Mouse (Mus musculus) forelimb bud, embryonic 11.5 days (tissue): ENCODE measurements around the gene Zfp366.

ENCODE experiments used
- DNase-seq: peaks from one replicate; pipeline ENCODE4 v3.0.0-alpha.2; 2012; ENCODE audit warnings: low read depth, low spot score

Gene Zfp366

DNA sequence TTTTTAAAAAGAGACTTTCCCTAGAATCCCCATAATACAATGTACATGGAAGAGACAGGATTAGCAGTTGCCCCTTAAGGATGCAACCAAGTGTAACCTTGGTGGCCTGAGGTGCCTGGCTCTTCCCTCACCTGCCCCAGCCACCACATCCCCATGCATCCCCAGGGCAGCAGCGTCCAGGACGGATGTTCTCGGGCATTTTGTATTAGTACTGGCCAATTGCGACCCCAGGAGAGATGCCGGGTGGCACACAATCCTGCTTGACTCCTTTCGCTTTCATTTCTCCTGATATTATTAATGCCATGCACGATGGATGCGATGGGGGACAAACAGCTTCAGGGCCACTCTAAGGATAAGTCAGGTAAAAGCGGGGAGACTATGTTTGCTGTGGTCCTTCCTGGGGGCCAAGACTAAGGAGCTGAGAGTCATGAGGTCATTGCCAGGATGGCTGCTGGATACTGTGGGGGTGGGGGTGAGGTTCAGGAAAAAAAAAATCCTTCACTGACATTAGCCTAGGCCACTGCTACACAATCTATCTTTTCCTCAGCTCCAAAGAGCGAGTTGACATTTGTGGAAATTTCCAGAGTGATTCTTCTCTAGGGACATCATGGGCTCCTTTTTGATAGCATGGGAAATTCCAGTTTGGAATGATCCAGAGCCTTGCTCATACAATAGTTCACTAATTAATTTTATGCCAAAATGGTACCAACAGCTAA is 1.7 kb downstream of the Zfp366 start:
- no peak for DNase-seq

DNA sequence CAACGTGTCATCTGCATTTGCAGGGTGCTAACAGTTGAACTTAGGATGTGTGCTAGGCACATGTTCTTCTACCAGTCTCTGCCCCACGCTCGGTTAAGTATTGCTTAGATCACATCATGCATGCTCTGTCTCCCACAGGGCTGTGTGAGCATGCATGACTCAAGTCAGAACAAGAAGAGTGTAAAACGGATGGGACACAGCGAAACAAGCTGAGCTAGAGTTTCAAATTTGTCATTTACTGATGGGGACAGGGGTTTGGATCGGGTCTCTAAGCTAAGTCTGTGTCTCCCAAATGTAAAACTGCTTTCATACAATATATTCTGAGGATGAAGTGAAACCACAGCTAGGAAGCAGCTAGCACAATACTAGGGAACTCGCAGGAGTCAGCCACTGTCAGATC is 2.2 kb downstream of the Zfp366 start:
- no peak for DNase-seq

DNA sequence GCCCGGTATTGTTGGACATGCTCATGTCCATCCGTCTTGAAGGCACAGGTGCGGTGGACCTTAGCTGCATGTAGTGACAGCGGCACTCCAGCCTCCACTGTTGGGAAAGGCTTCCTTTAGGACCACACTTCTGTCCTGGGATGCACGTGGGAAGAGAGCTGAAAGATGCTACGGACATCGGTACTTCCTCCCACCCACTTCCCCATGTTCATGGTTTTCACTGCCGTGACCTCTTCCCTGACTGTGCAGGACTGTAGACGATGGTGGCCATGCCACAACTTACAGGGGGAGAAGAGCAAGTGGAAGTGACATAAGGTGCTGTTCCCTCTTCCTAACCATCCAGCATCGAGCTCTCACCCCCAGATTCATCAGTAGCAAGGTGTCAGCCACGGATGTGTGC is 2.8 kb downstream of the Zfp366 start:
- no peak for DNase-seq

DNA sequence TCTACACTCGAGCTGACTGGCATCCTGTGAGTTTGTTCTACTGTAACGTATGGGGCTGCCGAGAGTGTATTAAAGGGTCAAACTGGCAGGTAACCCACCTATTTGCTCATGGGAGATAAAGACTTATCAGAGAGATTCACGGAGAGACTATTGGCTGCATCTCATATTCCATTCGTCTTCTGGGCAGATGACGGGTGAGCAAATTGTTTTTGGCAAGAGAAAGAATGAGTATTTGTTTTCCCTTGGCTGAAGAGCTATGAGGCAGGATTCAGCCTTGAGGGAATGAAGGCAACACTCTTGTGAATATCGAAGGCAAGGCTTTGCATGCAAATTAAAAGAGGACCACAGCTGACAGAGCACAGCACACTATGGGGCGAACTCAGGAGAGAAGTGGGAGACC is 4.0 kb downstream of the Zfp366 start:
- no peak for DNase-seq

DNA sequence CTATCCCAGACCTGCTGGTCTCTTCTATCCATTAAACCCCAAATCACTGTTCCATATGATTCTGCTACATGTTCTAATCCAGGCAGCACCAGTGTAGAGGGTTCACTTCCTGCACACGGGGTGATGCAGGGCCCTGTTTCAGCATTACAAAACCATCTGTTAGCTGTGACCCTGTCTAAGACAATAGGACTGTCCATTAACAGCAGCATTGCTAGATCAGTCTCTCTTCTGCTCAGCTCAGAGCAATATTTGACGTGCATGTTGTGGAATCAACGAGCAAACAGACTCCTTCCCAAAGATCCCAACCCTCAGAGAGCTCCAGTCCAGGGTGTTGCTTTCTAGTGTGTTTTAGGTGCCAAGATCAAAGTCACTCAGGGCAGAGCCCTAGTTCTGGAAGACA is 5.0 kb downstream of the Zfp366 start:
- DNase-seq = no peak

DNA sequence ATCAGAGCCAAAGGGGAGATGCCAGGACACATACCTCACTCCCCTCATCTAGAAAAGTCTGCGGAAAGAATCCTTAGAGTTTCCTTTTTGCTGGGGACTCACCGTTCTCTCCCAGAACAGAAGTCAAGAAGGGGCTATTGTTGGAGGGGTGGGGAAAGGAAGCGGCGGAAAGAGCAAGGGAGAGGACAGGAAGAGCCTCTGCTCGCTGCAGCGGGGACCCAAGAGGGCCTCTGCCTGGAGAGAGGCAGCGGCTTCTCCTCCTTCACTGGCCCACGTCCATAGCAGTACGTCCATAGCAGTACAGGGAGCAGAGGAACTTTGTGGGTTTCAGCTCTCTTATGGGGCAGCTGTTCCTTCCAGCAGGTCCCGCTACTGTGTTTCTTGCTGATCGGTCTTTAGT is 5.8 kb downstream of the Zfp366 start:
- DNase-seq = no peak

DNA sequence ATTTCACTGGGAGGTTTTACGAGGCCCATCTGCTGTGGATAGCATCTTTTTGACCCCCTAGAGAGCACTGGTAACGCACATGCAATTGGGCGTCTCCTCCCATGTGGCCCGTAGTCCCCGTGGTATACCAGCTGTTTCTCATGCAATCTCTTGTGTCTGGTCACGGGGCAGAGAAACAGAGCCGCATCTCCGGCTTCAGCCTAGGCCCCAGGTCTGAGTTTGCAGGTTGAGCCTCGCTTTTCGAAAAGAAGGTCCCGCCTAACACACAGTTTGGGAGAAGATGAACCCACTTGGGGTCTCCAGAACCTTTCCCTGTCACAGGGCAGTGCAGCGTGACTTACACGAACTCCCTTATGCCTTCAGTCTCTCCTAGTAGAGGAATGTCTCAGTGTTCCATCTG is 6.4 kb downstream of the Zfp366 start:
- DNase-seq = no peak

DNA sequence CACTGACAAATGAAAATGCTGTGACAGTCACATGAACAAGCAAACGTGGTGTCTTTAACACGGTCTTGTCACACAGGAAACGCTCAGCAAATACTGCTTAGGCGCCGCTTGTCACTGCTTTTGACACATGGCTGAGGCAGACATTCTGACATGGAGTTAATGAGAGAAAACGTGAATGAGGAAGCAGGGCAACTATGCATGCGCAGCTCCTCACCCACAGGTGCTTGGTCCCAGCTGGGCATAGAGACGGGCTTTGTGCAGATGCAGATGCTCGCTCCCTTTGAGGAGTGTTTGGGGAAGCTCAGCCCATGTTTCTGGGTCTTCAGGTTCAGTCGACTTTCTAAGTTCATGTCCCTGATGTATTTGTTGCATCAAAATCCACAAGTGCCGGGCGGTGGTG is 11.7 kb downstream of the Zfp366 start:
- DNase-seq = no peak

DNA sequence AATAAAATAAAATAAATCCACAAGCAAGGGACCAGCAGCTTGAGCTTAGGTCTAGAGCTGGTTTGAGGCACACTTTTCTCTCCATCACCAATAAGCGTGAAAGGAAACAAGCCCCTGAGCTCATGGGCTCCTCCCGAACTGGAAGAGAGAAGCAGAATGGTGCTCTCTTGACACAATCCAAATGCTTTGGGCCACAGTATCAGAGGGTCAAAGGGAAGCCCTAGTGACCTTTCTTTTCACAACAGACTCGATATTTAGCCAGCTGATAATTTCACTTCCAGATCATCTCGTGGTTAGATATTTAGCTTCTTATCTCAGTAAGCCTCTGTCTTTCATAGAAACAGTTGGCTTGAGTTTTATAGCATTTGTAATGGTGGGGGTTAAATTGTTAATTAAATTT is 12.2 kb downstream of the Zfp366 start:
- no peak for DNase-seq

DNA sequence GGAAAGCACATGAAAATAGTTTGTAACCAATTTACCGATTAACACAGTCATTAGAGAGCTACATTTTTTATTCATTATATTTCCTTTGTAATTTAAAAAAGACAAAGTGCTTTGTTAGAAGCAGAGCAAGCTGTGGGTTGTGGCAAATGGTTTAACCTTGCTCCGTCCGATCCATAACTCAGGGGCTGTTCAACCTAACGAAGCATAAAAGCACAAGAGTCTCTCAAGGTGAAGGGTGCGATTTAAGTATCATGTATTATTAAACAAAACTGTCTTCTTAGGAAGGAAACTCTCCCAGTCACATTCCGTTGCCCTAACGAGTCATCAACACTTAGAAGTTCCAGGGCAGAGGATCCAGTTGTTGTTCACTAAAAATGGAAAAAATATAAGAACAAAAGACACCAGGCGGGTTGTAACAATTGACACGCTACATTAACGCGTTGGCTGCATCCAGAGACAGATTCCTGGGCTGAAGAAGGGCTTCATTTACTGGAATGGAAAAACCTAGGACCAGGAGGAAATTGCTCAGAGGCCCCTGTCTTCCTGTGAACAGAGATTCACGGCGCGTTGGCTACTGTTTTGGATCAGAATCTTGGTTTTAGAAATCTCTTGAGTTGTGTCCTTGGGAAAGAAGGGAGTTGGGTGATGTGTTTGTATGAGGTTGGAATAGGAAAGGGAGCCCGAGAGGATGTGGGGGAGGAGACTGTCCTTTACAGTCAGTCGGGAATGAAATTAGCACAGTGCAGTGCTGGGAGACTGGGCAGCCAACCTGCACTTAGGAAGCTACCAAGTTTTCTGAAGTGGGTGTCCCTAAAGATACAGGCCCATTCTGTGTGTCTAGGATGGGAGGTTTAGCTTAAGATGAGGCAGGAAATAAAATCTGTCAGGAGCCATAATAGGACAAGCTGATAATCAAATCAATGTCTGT is 17.3 kb downstream of the Zfp366 start:
- DNase-seq = no peak

DNA sequence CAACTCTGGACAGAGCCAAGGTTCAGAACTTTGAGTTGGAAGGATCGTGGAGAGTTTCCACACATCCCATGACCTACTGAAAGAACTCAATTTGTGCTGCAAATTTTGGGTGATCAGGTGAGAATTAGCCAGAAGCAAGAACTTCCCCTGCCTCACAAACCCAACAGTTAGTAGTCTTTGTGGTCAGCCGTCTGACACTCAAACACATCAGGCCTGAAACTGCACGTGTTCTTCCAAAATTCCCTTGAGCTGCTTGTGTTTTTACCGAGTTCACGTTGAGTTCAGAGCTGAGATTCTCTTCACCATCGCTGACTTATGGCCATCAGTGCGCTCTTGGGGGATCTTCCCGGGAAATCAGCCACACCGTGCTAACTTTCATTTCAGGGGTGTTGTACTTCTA is 22.6 kb downstream of the Zfp366 start:
- no peak for DNase-seq

DNA sequence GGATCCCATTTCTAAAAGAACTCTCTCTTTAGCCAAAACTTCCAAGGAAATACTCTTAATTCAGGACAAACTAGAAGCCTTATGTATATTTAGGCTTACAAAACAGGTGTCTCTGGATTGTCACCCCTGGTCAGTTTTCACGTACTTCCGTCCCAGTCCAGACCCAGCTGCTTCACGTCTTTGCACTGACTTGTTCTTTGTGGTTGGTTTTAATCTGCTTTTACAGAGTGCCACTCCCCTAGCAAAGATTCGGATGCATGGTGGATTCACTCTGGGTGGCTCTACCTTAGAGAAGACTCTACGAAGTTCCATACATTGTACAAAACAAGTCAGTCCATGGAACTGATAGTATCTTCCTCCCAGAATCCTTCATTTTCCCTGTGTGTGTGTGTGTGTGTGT is 25.2 kb downstream of the Zfp366 start:
- DNase-seq = no peak

DNA sequence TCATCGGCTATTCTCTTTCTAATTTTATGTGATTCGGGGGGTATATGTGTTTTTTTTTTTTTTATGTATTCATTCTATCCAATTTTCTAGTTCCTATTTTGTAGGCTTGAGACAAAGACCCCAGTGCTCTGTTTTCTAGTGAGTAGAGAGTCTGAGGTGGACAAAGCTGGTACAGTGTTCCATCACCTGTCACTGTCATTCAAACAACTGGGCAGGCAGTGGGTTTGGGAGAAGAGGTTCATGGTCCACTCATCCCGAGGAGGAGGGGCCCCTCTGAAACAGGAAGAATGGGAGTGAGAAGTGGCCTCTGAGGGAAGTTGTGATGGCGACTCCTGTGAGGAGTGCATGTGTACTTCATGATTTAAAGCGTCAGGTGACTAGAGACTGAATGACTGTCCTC is 26.2 kb downstream of the Zfp366 start:
- DNase-seq = no peak

DNA sequence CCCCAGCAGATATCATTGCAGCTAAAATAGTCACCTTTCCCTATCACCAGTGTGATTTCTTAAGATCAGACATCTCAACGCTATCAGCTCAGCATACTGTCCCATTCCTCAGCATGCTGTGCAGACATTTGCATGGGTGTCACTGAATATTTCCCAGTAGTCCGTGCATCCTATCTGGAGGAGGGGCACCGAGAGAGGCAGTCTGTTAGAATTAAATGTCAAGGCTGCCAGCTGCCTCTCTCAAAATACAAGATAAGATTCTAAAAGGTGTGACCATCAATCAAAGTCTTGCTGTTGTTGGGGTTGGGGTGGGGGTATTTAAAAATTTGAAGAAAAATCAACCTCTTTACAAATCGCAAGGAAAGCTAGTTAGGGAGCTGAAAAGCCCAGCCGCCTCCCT is 28.4 kb downstream of the Zfp366 start:
- no peak for DNase-seq

DNA sequence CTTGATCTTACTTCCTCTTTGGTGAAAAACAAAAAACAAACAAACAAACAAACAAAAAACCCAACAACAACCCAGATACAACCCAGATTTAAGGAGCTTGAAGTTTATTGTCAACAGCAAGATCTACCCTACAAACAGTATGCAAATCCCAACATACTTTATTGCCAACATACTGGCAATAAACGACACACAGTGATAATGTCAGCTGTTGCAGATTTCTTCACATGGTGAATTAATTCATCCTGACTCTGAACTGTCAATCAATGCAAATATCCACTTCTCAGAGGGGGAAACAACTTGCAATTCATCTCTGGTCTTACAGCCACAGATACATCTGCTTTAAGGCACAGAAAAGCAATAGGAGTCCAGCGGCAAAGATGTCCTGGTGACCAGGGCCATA is 31.4 kb downstream of the Zfp366 start:
- no peak for DNase-seq

DNA sequence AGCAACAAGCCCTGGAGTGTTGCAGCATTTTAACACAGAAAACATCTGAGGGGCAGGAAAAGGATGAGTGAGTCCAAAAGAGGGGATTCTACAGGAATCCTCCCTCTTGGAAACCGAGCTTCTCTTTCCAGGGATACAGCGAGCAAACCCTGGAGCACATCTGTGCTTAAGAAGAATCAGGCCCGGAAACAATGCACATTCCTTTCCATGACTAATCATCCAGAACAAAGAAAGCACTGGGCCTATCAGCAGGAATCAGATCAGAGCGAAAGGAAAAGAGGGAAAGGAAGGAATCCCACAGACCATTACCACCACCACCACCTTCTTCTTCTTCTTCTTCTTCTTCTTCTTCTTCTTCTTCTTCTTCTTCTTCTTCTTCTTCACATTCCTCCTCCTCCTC is 33.4 kb downstream of the Zfp366 start:
- DNase-seq = no peak

DNA sequence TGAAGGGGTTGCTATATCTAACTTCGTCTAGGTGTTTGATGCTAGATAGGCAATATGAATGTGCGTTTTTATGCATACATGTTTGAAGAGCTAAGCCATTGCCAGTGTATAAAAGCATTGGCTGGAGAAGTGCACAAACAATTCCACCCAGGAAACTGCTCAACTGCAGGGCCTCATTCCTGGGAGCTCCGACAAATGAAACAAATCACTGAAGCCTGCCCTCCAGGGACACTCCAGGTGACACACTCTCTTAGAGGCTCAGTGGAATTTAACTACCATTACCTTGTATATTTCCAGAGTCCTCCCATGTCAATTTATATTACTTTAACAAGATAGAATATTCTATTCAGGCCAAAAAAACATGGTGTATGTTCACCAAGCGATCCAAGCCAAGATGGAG is 35.0 kb downstream of the Zfp366 start:
- no peak for DNase-seq

DNA sequence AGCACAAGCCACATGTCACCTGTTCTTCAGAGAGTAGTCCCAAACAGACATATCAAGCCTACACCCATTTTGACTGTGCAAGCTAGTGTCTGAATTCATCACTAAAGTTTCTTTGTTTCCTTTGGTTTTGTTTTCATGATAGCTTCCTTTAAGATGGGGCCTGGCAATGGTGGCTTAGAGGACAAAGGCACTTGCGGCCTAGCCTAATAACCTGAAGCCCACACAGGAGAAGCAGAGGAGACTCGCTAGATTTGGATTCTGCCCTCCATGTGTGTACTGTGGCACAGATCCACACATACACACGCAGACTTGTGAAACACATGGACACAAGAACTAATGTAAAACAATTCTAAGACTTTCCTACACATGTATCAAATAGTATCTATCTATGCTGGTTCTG is 37.4 kb downstream of the Zfp366 start:
- no peak for DNase-seq

DNA sequence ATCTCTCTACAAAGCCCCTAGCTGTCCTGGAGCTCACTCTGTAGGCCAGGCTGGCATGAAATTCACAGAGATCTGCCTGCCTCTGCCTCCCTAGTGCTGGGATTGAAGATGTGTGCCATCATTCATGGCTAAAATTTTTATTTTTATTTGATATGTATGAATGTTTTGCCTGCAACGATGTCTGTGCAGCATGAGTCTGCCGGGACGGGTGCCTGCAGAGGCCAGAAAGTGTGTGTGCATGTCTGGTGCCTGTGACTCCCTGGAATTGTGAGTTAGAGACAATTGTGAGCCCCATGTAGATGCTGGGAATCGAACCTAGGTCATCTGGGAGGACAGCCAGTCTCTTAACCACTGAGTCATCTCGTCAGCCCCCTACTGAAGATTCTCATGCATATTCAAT is 37.9 kb downstream of the Zfp366 start:
- DNase-seq = no peak

DNA sequence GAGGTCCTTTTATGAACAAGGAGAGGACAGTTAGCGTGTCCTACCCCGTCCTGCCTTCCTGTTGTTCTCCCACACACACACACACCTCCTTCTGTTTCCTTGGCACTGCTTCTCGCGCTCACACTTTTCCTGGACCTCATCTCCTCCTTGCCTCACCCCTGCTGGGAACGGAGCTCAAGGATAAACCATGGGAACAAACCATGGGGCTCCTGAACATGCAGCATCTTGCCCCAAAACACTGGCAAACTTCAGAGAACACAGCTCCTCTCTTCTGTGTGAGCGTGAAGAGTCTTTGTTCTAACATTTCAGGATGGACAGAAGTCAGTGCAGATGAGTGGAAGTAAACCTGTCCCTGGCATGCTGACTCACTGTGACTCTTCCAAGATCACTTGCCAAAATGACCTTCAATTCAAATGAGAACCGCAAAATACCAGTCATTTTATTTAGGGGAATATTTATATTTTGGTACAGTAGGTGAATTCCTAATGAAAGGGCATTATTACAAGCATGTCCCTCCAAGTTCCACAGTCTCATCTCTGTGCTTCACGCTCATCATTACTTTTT is 38.8 kb downstream of the Zfp366 start:
- DNase-seq = no peak

DNA sequence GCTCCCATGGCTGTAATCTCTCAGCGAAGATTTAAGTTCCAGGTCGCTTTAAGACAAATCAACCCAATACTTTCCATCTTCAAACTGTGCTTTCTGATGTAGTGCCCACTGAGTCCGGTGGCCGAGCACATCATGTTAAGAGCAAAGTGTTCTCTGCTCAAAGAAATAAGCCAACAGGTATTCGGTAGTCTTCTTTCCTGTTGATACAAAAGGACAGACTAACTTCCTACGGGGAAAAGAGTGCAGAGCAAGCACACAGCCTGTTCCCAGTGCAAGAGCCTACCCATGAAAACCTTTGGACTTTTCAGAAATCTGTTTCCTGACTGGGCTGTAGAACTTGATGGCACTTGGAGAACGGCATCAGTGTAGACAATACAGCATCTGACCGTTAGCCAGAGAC is 39.3 kb downstream of the Zfp366 start:
- no peak for DNase-seq

DNA sequence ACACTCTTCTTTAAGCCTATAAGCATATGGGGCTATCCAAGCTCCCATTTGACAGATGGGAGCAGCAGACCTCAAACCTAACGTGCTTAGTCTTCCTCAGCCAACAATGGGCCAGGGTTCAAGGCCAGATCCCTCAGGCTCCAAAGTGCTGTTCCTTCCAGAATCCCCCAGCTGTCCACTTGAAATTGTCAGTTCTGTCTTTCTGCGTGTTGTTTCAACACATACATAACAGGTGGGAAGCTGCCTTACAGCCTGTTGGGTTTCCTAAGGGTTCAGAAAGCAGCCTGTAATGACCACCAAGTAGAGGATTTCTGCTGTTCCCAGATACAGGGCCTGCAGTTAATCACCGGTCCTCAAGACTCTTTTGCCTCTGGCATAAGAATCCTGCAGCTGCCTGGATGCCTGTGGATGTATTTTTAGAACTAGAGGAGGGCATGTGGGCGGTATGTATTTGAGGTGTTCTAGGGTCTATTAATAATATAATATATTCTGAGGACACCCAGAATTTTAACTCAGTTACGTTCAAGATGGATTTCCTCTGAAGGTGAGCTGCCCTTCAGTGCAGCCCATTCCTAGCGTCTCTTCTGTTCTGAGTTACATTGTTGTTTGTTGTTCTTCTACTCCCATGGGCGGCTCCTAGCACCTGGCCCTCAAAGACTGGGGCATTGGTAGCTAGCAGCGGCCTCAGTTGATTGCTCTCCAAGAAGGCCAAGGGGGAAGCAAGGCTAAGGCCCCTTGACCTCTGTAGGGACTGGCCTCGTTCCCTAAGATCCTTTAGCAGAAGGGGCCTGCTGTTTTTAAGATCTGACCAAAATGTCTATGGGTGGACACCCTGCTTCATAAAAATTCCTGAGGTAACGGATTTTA is 41.0 kb downstream of the Zfp366 start:
- DNase-seq = no peak
